Mouse (Mus musculus): Measurements from ENCODE around the gene Rnaseh1.
A peak's percentile ranks its signal among the peaks of the same experiment; 100 is the strongest.

The Rnaseh1 gene

GRCm38 (mm10) chr12:28667287-28667686 lies 17.9 kb downstream of the Rnaseh1 start:
- DNase-seq (ENCODE audit: low spot score), result no peak

- DNase-seq (ENCODE audit: low spot score), result no peak
Observed at GRCm38 (mm10) chr12:28674038-28674720, 24.8 kb downstream of the Rnaseh1 start.

GRCm38 (mm10) chr12:28675121-28675924 lies 25.9 kb downstream of the Rnaseh1 start, which contains the start of gene Adi1:
Gene Adi1 (plus strand): TSS chr12:28675231.
- DNase-seq (ENCODE audit: low spot score), result peak; percentile 87

- DNase-seq (ENCODE audit: low spot score), result no peak
Observed at GRCm38 (mm10) chr12:28675925-28676209, 26.5 kb downstream of the Rnaseh1 start.

GRCm38 (mm10) chr12:28684674-28685073 lies 35.3 kb downstream of the Rnaseh1 start:
- DNase-seq (ENCODE audit: low spot score), result no peak

- DNase-seq (ENCODE audit: low spot score), result no peak
Observed at GRCm38 (mm10) chr12:28685771-28686170, 36.4 kb downstream of the Rnaseh1 start.

- DNase-seq (ENCODE audit: low spot score), result no peak
Observed at GRCm38 (mm10) chr12:28686199-28686879, 36.9 kb downstream of the Rnaseh1 start.

GRCm38 (mm10) chr12:28688996-28689395 lies 39.6 kb downstream of the Rnaseh1 start:
- DNase-seq (ENCODE audit: low spot score), result no peak

- no peak for DNase-seq (ENCODE audit: low spot score)
Observed at GRCm38 (mm10) chr12:28690730-28691129, 41.3 kb downstream of the Rnaseh1 start.

- no peak for DNase-seq (ENCODE audit: low spot score)
Observed at GRCm38 (mm10) chr12:28693738-28694137, 44.3 kb downstream of the Rnaseh1 start.

- DNase-seq (ENCODE audit: low spot score), result no peak
Observed at GRCm38 (mm10) chr12:28694231-28694630, 44.8 kb downstream of the Rnaseh1 start.

- DNase-seq (ENCODE audit: low spot score), result no peak
Observed at GRCm38 (mm10) chr12:28694776-28695175, 45.4 kb downstream of the Rnaseh1 start.

GRCm38 (mm10) chr12:28697821-28698595 lies 48.6 kb downstream of the Rnaseh1 start:
- no peak for DNase-seq (ENCODE audit: low spot score)

- DNase-seq (ENCODE audit: low spot score), result no peak
Observed at GRCm38 (mm10) chr12:28699086-28699485, 49.7 kb downstream of the Rnaseh1 start.

GRCm38 (mm10) chr12:28699656-28700055 lies 50.3 kb downstream of the Rnaseh1 start:
- DNase-seq (ENCODE audit: low spot score), result peak; percentile 84

GRCm38 (mm10) chr12:28700101-28700511 lies 50.7 kb downstream of the Rnaseh1 start:
- DNase-seq (ENCODE audit: low spot score), result no peak

- no peak for DNase-seq (ENCODE audit: low spot score)
Observed at GRCm38 (mm10) chr12:28700561-28701025, 51.2 kb downstream of the Rnaseh1 start.

- no peak for DNase-seq (ENCODE audit: low spot score)
Observed at GRCm38 (mm10) chr12:28701302-28701701, 51.9 kb downstream of the Rnaseh1 start.

GRCm38 (mm10) chr12:28704381-28704780 lies 55.0 kb downstream of the Rnaseh1 start:
- DNase-seq (ENCODE audit: low spot score), result peak; percentile 80

- no peak for DNase-seq (ENCODE audit: low spot score)
Observed at GRCm38 (mm10) chr12:28705204-28705603, 55.8 kb downstream of the Rnaseh1 start.

GRCm38 (mm10) chr12:28708154-28708553 lies 58.8 kb downstream of the Rnaseh1 start:
- DNase-seq (ENCODE audit: low spot score), result no peak
